Mouse (Mus musculus): ENCODE results near the gene Znrf4. TPM values are rescaled to one million over a fixed set of nuclear protein-coding genes. Genes with fewer than 3 reads are reported as not detected.

Gene Znrf4
- polyA plus RNA-seq (2015; fragmentation: Nextera tagmentation; extraction: Ambion mirVana), result not detected in 2 replicates

- WGBS, result 53% methylated on average over 22 of the region's 22 CpGs
- H3K4me2 ChIP-seq (ENCODE audit: low read depth, low read length), result peak within 1 kb of the TSS; percentile 25
- no peak for ATAC-seq (replicated peaks; ENCODE audit: extremely low read depth, insufficient read depth, low FRiP score)
- peaks cover 64% of the 10 kb centered on the region for H3K27me3 ChIP-seq (ENCODE audit: control insufficient read depth, insufficient read depth, low read length)
- H3K4me1 ChIP-seq (ENCODE audit: control insufficient read depth, insufficient read depth, low read length), result peaks cover 6% of the 10 kb centered on the region; the same call in 1 of the 2 replicates
- H3K27ac ChIP-seq (ENCODE audit: low read length), result no peak within 1 kb of the TSS
- peaks cover 15% of the 10 kb centered on the region for H3K9me3 ChIP-seq (replicated peaks; ENCODE audit: control insufficient read depth, low read length)
- H3K36me3 ChIP-seq (ENCODE audit: control insufficient read depth, insufficient read depth), result no peaks in the 10 kb centered on the region
- H3K9ac ChIP-seq (ENCODE audit: low read length), result no peak within 1 kb of the TSS
- H3K4me3 ChIP-seq (ENCODE audit: low read length), result peak within 1 kb of the TSS; percentile 25
Observed at GRCm38 (mm10) chr17:56512310-56512709, at the start of gene Znrf4. TSS of gene Znrf4 (minus strand) at chr17:56512431.

- no peak for ATAC-seq (replicated peaks; ENCODE audit: extremely low read depth, insufficient read depth, low FRiP score)
- Histone ChIP-seq H3K36me3 (ENCODE audit: control insufficient read depth, insufficient read depth) (peaks cover 60% of the 10 kb centered on the region), H3K27ac (ENCODE audit: low read length) (no peak overlapping the region), H3K27me3 (ENCODE audit: control insufficient read depth, insufficient read depth, low read length) (no peaks in the 10 kb centered on the region), H3K9me3 (replicated peaks; ENCODE audit: control insufficient read depth, low read length) (no peaks in the 10 kb centered on the region), H3K4me1 (ENCODE audit: control insufficient read depth, insufficient read depth, low read length) (no peaks in the 10 kb centered on the region), H3K4me3 (ENCODE audit: low read length) (no peak overlapping the region), H3K4me2 (ENCODE audit: low read depth, low read length) (no peak overlapping the region), H3K9ac (ENCODE audit: low read length) (no peak overlapping the region)
- 92% methylated on average over 2 of the region's 2 CpGs for WGBS
Observed at GRCm38 (mm10) chr17:56561866-56562265, 49.6 kb upstream of the Znrf4 start.

- no peak for ATAC-seq (replicated peaks; ENCODE audit: extremely low read depth, insufficient read depth, low FRiP score)
- Histone ChIP-seq H3K4me1 (ENCODE audit: control insufficient read depth, insufficient read depth, low read length) (no peaks in the 10 kb centered on the region), H3K27me3 (ENCODE audit: control insufficient read depth, insufficient read depth, low read length) (no peaks in the 10 kb centered on the region), H3K27ac (ENCODE audit: low read length) (no peak overlapping the region), H3K9ac (ENCODE audit: low read length) (no peak overlapping the region), H3K9me3 (replicated peaks; ENCODE audit: control insufficient read depth, low read length) (no peaks in the 10 kb centered on the region), H3K4me2 (ENCODE audit: low read depth, low read length) (no peak overlapping the region), H3K36me3 (ENCODE audit: control insufficient read depth, insufficient read depth) (peaks cover 43% of the 10 kb centered on the region), H3K4me3 (ENCODE audit: low read length) (no peak overlapping the region)
- 47% methylated on average over 1 of the region's 1 CpGs for WGBS
Observed at GRCm38 (mm10) chr17:56560131-56560530, 47.9 kb upstream of the Znrf4 start.

- H3K9me3 ChIP-seq (replicated peaks; ENCODE audit: control insufficient read depth, low read length), result no peaks in the 10 kb centered on the region
- WGBS, result 60% methylated on average over 3 of the region's 3 CpGs
Observed at GRCm38 (mm10) chr17:56559386-56559785, 47.2 kb upstream of the Znrf4 start.

GRCm38 (mm10) chr17:56558448-56558847 is 46.2 kb upstream of the Znrf4 start:
- Histone ChIP-seq H3K4me3 (ENCODE audit: low read length) (no peak overlapping the region), H3K36me3 (ENCODE audit: control insufficient read depth, insufficient read depth) (peaks cover 26% of the 10 kb centered on the region), H3K4me2 (ENCODE audit: low read depth, low read length) (no peak overlapping the region), H3K27ac (ENCODE audit: low read length) (no peak overlapping the region), H3K9ac (ENCODE audit: low read length) (no peak overlapping the region), H3K9me3 (replicated peaks; ENCODE audit: control insufficient read depth, low read length) (no peaks in the 10 kb centered on the region), H3K4me1 (ENCODE audit: control insufficient read depth, insufficient read depth, low read length) (no peaks in the 10 kb centered on the region), H3K27me3 (ENCODE audit: control insufficient read depth, insufficient read depth, low read length) (no peaks in the 10 kb centered on the region)
- WGBS, result 14% methylated on average over 3 of the region's 3 CpGs
- peak; percentile 55; the same call in 1 of the 2 replicates for ATAC-seq (replicated peaks; ENCODE audit: extremely low read depth, insufficient read depth, low FRiP score)

More at GRCm38 (mm10) chr17:56559386-56559785, 47.2 kb upstream of the Znrf4 start:
- no peaks in the 10 kb centered on the region for H3K4me1 ChIP-seq (ENCODE audit: control insufficient read depth, insufficient read depth, low read length)
- no peak overlapping the region for H3K4me3 ChIP-seq (ENCODE audit: low read length)
- H3K27ac ChIP-seq (ENCODE audit: low read length), result no peak overlapping the region
- peaks cover 35% of the 10 kb centered on the region for H3K36me3 ChIP-seq (ENCODE audit: control insufficient read depth, insufficient read depth)
- H3K4me2 ChIP-seq (ENCODE audit: low read depth, low read length), result no peak overlapping the region
- no peaks in the 10 kb centered on the region for H3K27me3 ChIP-seq (ENCODE audit: control insufficient read depth, insufficient read depth, low read length)
- no peak overlapping the region for H3K9ac ChIP-seq (ENCODE audit: low read length)
- no peak for ATAC-seq (replicated peaks; ENCODE audit: extremely low read depth, insufficient read depth, low FRiP score)

GRCm38 (mm10) chr17:56554122-56554551 is 41.9 kb upstream of the Znrf4 start, which contains the start of gene Gm20219:
TSS of gene Gm20219 (minus strand) at chr17:56554387.
- Histone ChIP-seq H3K9me3 (replicated peaks; ENCODE audit: control insufficient read depth, low read length) (no peaks in the 10 kb centered on the region), H3K36me3 (ENCODE audit: control insufficient read depth, insufficient read depth) (no peaks in the 10 kb centered on the region), H3K9ac (ENCODE audit: low read length) (no peak within 1 kb of the TSS), H3K4me1 (ENCODE audit: control insufficient read depth, insufficient read depth, low read length) (no peaks in the 10 kb centered on the region), H3K27ac (ENCODE audit: low read length) (no peak within 1 kb of the TSS), H3K4me2 (ENCODE audit: low read depth, low read length) (no peak within 1 kb of the TSS), H3K4me3 (ENCODE audit: low read length) (no peak within 1 kb of the TSS), H3K27me3 (ENCODE audit: control insufficient read depth, insufficient read depth, low read length) (no peaks in the 10 kb centered on the region)
- 66% methylated on average over 20 of the region's 20 CpGs for WGBS
- ATAC-seq (replicated peaks; ENCODE audit: extremely low read depth, insufficient read depth, low FRiP score), result no peak

GRCm38 (mm10) chr17:56552781-56553363 is 40.6 kb upstream of the Znrf4 start:
- Histone ChIP-seq H3K4me1 (ENCODE audit: control insufficient read depth, insufficient read depth, low read length) (no peaks in the 10 kb centered on the region), H3K9me3 (replicated peaks; ENCODE audit: control insufficient read depth, low read length) (no peaks in the 10 kb centered on the region), H3K27ac (ENCODE audit: low read length) (no peak overlapping the region), H3K9ac (ENCODE audit: low read length) (no peak overlapping the region), H3K4me3 (ENCODE audit: low read length) (no peak overlapping the region), H3K27me3 (ENCODE audit: control insufficient read depth, insufficient read depth, low read length) (no peaks in the 10 kb centered on the region), H3K36me3 (ENCODE audit: control insufficient read depth, insufficient read depth) (no peaks in the 10 kb centered on the region), H3K4me2 (ENCODE audit: low read depth, low read length) (no peak overlapping the region)
- no peak for ATAC-seq (replicated peaks; ENCODE audit: extremely low read depth, insufficient read depth, low FRiP score)
- 56% methylated on average over 5 of the region's 5 CpGs for WGBS

GRCm38 (mm10) chr17:56551841-56552581 is 39.8 kb upstream of the Znrf4 start:
- Histone ChIP-seq H3K27me3 (ENCODE audit: control insufficient read depth, insufficient read depth, low read length) (no peaks in the 10 kb centered on the region), H3K27ac (ENCODE audit: low read length) (no peak overlapping the region), H3K9me3 (replicated peaks; ENCODE audit: control insufficient read depth, low read length) (no peaks in the 10 kb centered on the region), H3K4me3 (ENCODE audit: low read length) (no peak overlapping the region), H3K36me3 (ENCODE audit: control insufficient read depth, insufficient read depth) (no peaks in the 10 kb centered on the region), H3K4me1 (ENCODE audit: control insufficient read depth, insufficient read depth, low read length) (no peaks in the 10 kb centered on the region), H3K9ac (ENCODE audit: low read length) (no peak overlapping the region), H3K4me2 (ENCODE audit: low read depth, low read length) (no peak overlapping the region)
- WGBS, result 83% methylated on average over 6 of the region's 6 CpGs
- ATAC-seq (replicated peaks; ENCODE audit: extremely low read depth, insufficient read depth, low FRiP score), result no peak

GRCm38 (mm10) chr17:56550784-56551475 is 38.7 kb upstream of the Znrf4 start:
- H3K27ac ChIP-seq (ENCODE audit: low read length), result no peak overlapping the region
- H3K4me2 ChIP-seq (ENCODE audit: low read depth, low read length), result no peak overlapping the region
- no peaks in the 10 kb centered on the region for H3K9me3 ChIP-seq (replicated peaks; ENCODE audit: control insufficient read depth, low read length)
- no peaks in the 10 kb centered on the region for H3K4me1 ChIP-seq (ENCODE audit: control insufficient read depth, insufficient read depth, low read length)
- H3K27me3 ChIP-seq (ENCODE audit: control insufficient read depth, insufficient read depth, low read length), result no peaks in the 10 kb centered on the region
- H3K36me3 ChIP-seq (ENCODE audit: control insufficient read depth, insufficient read depth), result no peaks in the 10 kb centered on the region
- no peak overlapping the region for H3K4me3 ChIP-seq (ENCODE audit: low read length)
- WGBS, result 71% methylated on average over 12 of the region's 12 CpGs
- no peak overlapping the region for H3K9ac ChIP-seq (ENCODE audit: low read length)
- ATAC-seq (replicated peaks; ENCODE audit: extremely low read depth, insufficient read depth, low FRiP score), result no peak

All from heart, embryonic 16.5 days (tissue).